Mouse (Mus musculus): ENCODE measurements at regions not wholly inside any gene's neighbourhood (a gene's known extent, or its start where the extent isn't known, plus 50 kb on each side); places are given as distances from the start of the nearest gene placed in this dataset.

DNA sequence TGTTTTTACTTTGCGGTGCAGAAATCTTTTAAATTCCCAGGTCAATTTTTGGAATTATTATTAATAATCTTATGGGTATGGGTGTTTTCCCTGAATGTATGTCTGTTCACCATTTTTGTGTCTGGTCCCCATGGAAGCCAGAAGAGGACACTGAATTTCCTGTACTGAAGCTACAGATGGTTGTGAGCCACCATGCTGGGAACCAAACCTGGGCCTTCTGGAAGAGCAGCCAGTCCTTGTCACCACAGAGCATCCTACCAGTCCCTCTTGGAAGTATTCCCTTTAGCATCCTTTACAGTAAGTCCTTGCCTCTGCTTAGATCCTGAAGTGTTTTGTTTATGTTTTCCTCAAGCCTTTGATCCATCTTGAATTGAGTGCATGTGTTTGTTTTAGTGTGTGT lies 60.7 kb upstream of the Tcf12 start:
- no peak overlapping the region for H3K4me3 ChIP-seq (ENCODE audit: insufficient read depth in 1 of 2, low read depth in 2 of 2, low read length in 2 of 2)
- no peaks in the 10 kb centered on the region for H3K36me3 ChIP-seq (replicated peaks; ENCODE audit: control insufficient read depth, insufficient read depth, low read depth)
- no peak for TF ChIP-seq EP300 (IDR thresholded peaks at IDR 0.05; ENCODE audit: low read depth)
- TF ChIP-seq CTCF (IDR thresholded peaks at IDR 0.05; ENCODE audit: low read depth): no peak
- 74% methylated on average over 1 of the region's 1 CpGs for WGBS (ENCODE audit: insufficient replicate concordance)
- H3K27me3 ChIP-seq (ENCODE audit: control insufficient read depth, insufficient read depth, low read length): no peaks in the 10 kb centered on the region
- H3K9me3 ChIP-seq (ENCODE audit: control insufficient read depth, low read length): no peaks in the 10 kb centered on the region
- H3K4me1 ChIP-seq (replicated peaks; ENCODE audit: control insufficient read depth in 2 of 2, insufficient read depth in 2 of 2, low read length in 1 of 2): no peaks in the 10 kb centered on the region
- DNase-seq (ENCODE audit: low read depth in 3 of 3, low spot score in 3 of 3) (no peak), ATAC-seq (ENCODE audit: insufficient read depth) (no peak)
- no peak overlapping the region for H3K4me2 ChIP-seq (ENCODE audit: low read depth)
- no peak overlapping the region for H3K9ac ChIP-seq (replicated peaks)
- no peak overlapping the region for H3K27ac ChIP-seq

DNA sequence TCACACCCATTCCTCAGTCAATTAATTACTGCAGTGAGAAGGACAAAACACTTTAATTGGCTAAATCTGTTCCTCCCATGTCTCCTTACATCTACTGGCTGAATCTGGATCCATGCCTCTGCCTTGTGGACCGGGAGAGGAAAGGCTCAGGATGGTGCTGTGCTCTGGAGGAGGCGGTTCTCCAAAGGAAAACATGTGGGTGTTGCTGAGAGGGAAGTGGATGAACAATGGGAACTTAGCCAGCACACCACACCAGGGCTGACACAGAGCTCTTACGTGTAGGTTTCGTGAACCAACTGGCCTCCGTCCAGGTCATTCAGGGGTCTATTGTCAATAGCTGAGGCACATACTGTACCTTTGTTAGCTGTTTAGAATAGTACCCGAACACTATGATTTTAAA lies 69.3 kb upstream of the Tcf12 start:
- Histone ChIP-seq H3K4me3 (ENCODE audit: insufficient read depth in 1 of 2, low read depth in 2 of 2, low read length in 2 of 2) (no peak overlapping the region), H3K4me1 (replicated peaks; ENCODE audit: control insufficient read depth in 2 of 2, insufficient read depth in 2 of 2, low read length in 1 of 2) (no peaks in the 10 kb centered on the region), H3K9ac (replicated peaks) (no peak overlapping the region), H3K4me2 (ENCODE audit: low read depth) (no peak overlapping the region), H3K9me3 (ENCODE audit: control insufficient read depth, low read length) (no peaks in the 10 kb centered on the region), H3K27ac (no peak overlapping the region), H3K36me3 (replicated peaks; ENCODE audit: control insufficient read depth, insufficient read depth, low read depth) (no peaks in the 10 kb centered on the region), H3K27me3 (ENCODE audit: control insufficient read depth, insufficient read depth, low read length) (no peaks in the 10 kb centered on the region)
- no peak for ATAC-seq (ENCODE audit: insufficient read depth)
- no peak for DNase-seq (ENCODE audit: low read depth in 3 of 3, low spot score in 3 of 3)
- 55% methylated on average over 6 of the region's 6 CpGs for WGBS (ENCODE audit: insufficient replicate concordance)
- TF ChIP-seq EP300 (IDR thresholded peaks at IDR 0.05; ENCODE audit: low read depth) (no peak), CTCF (IDR thresholded peaks at IDR 0.05; ENCODE audit: low read depth) (no peak)

DNA sequence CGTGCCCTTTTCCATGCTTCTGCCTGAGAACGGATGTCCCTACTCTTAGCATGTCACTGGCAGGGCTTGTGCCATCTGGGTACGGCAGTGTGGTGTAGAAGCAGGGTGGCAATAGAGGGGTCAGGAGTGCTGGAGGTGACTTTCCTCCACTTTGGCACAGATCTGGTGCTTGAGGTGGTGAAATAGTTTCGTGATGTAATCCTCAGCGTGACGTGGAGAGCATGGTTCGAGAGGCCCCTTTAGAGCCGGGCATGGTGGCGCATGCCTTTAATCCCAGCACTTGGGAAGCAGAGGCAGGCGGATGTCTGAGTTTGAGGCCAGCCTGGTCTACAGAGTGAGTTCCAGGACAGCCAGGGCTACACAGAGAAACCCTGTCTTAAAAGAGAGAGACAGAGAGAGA lies 71.7 kb upstream of the Tcf12 start:
- 78% methylated on average over 10 of the region's 10 CpGs for WGBS (ENCODE audit: insufficient replicate concordance)
- TF ChIP-seq CTCF (IDR thresholded peaks at IDR 0.05; ENCODE audit: low read depth): no peak
- TF ChIP-seq EP300 (IDR thresholded peaks at IDR 0.05; ENCODE audit: low read depth): no peak
- H3K9ac ChIP-seq (replicated peaks): no peak overlapping the region
- ATAC-seq (ENCODE audit: insufficient read depth): no peak
- H3K4me1 ChIP-seq (replicated peaks; ENCODE audit: control insufficient read depth in 2 of 2, insufficient read depth in 2 of 2, low read length in 1 of 2): no peaks in the 10 kb centered on the region
- no peak overlapping the region for H3K4me3 ChIP-seq (ENCODE audit: insufficient read depth in 1 of 2, low read depth in 2 of 2, low read length in 2 of 2)
- no peak for DNase-seq (ENCODE audit: low read depth in 3 of 3, low spot score in 3 of 3)
- H3K27me3 ChIP-seq (ENCODE audit: control insufficient read depth, insufficient read depth, low read length): no peaks in the 10 kb centered on the region
- H3K36me3 ChIP-seq (replicated peaks; ENCODE audit: control insufficient read depth, insufficient read depth, low read depth): no peaks in the 10 kb centered on the region
- H3K27ac ChIP-seq: no peak overlapping the region
- no peak overlapping the region for H3K4me2 ChIP-seq (ENCODE audit: low read depth)
- no peaks in the 10 kb centered on the region for H3K9me3 ChIP-seq (ENCODE audit: control insufficient read depth, low read length)

GRCm38 (mm10) chr9:72183925-72184324 lies 72.3 kb upstream of the Tcf12 start:
- Histone ChIP-seq H3K9ac (replicated peaks) (no peak overlapping the region), H3K27ac (no peak overlapping the region), H3K4me3 (ENCODE audit: insufficient read depth in 1 of 2, low read depth in 2 of 2, low read length in 2 of 2) (no peak overlapping the region), H3K27me3 (ENCODE audit: control insufficient read depth, insufficient read depth, low read length) (no peaks in the 10 kb centered on the region), H3K4me1 (replicated peaks; ENCODE audit: control insufficient read depth in 2 of 2, insufficient read depth in 2 of 2, low read length in 1 of 2) (no peaks in the 10 kb centered on the region), H3K9me3 (ENCODE audit: control insufficient read depth, low read length) (no peaks in the 10 kb centered on the region), H3K36me3 (replicated peaks; ENCODE audit: control insufficient read depth, insufficient read depth, low read depth) (no peaks in the 10 kb centered on the region), H3K4me2 (ENCODE audit: low read depth) (no peak overlapping the region)
- no peak for DNase-seq (ENCODE audit: low read depth in 3 of 3, low spot score in 3 of 3)
- 62% methylated on average over 10 of the region's 10 CpGs for WGBS (ENCODE audit: insufficient replicate concordance)
- ATAC-seq (ENCODE audit: insufficient read depth): no peak
- no peak for TF ChIP-seq CTCF (IDR thresholded peaks at IDR 0.05; ENCODE audit: low read depth)
- no peak for TF ChIP-seq EP300 (IDR thresholded peaks at IDR 0.05; ENCODE audit: low read depth)

GRCm38 (mm10) chr9:72189867-72190266 lies 78.2 kb upstream of the Tcf12 start:
- H3K27me3 ChIP-seq (ENCODE audit: control insufficient read depth, insufficient read depth, low read length): no peaks in the 10 kb centered on the region
- no peaks in the 10 kb centered on the region for H3K36me3 ChIP-seq (replicated peaks; ENCODE audit: control insufficient read depth, insufficient read depth, low read depth)
- H3K4me1 ChIP-seq (replicated peaks; ENCODE audit: control insufficient read depth in 2 of 2, insufficient read depth in 2 of 2, low read length in 1 of 2): no peaks in the 10 kb centered on the region
- H3K9me3 ChIP-seq (ENCODE audit: control insufficient read depth, low read length): no peaks in the 10 kb centered on the region
- H3K9ac ChIP-seq (replicated peaks): no peak overlapping the region
- 65% methylated on average over 7 of the region's 7 CpGs for WGBS (ENCODE audit: insufficient replicate concordance)
- no peak overlapping the region for H3K4me3 ChIP-seq (ENCODE audit: insufficient read depth in 1 of 2, low read depth in 2 of 2, low read length in 2 of 2)
- ATAC-seq (ENCODE audit: insufficient read depth) (no peak), DNase-seq (ENCODE audit: low read depth in 3 of 3, low spot score in 3 of 3) (no peak)
- no peak for TF ChIP-seq CTCF (IDR thresholded peaks at IDR 0.05; ENCODE audit: low read depth)
- TF ChIP-seq EP300 (IDR thresholded peaks at IDR 0.05; ENCODE audit: low read depth): no peak
- no peak overlapping the region for H3K4me2 ChIP-seq (ENCODE audit: low read depth)
- no peak overlapping the region for H3K27ac ChIP-seq
